Mouse (Mus musculus): Measurements from ENCODE around the gene Gm43064. TPM values are rescaled to one million over a fixed set of nuclear protein-coding genes. Genes with fewer than 3 reads are reported as not detected.
A peak's percentile ranks its signal among the peaks of the same experiment; 100 is the strongest.

Gene Gm43064
- polyA plus RNA-seq, 1 experiment, result 0.14 TPM

GRCm38 (mm10) chr3:103799507-103799906 lies 9.9 kb upstream of the Gm43064 start:
- no peak for TF ChIP-seq CTCF (conservative IDR thresholded peaks at IDR 0.05; ENCODE audit: insufficient read depth, insufficient read length, low read depth, low read length)
- TF ChIP-seq POLR2A (IDR thresholded peaks at IDR 0.05; ENCODE audit: low read depth, low read length), result no peak
- Histone ChIP-seq H3K36me3 (ENCODE audit: control insufficient read depth, insufficient read depth, low read length) (no peaks in the 10 kb centered on the region; the same call in 1 of the 2 replicates), H3K4me1 (ENCODE audit: control insufficient read depth, insufficient read depth, low read length) (peaks cover 26% of the 10 kb centered on the region), H3K27me3 (replicated peaks; ENCODE audit: control insufficient read depth, insufficient read depth, low read length) (no peaks in the 10 kb centered on the region), H3K4me3 (ENCODE audit: insufficient read depth, low read depth, low read length) (no peak overlapping the region), H3K27ac (ENCODE audit: insufficient read depth, low read depth, low read length) (no peak overlapping the region)
- no peak for DNase-seq
- 85% methylated on average over 2 of the region's 2 CpGs for WGBS

- H3K36me3 ChIP-seq (ENCODE audit: control insufficient read depth, insufficient read depth, low read length), result no peaks in the 10 kb centered on the region; the same call in 1 of the 2 replicates
- H3K27me3 ChIP-seq (replicated peaks; ENCODE audit: control insufficient read depth, insufficient read depth, low read length), result no peaks in the 10 kb centered on the region
- no peak for TF ChIP-seq POLR2A (IDR thresholded peaks at IDR 0.05; ENCODE audit: low read depth, low read length)
- no peak for TF ChIP-seq CTCF (conservative IDR thresholded peaks at IDR 0.05; ENCODE audit: insufficient read depth, insufficient read length, low read depth, low read length)
- peak; percentile 95 for DNase-seq
- H3K4me1 ChIP-seq (ENCODE audit: control insufficient read depth, insufficient read depth, low read length), result peaks cover 26% of the 10 kb centered on the region
- H3K27ac ChIP-seq (ENCODE audit: insufficient read depth, low read depth, low read length), result peak overlapping the region; percentile 100
- WGBS, result 8% methylated on average over 10 of the region's 10 CpGs
- no peak overlapping the region for H3K4me3 ChIP-seq (ENCODE audit: insufficient read depth, low read depth, low read length)
These were observed 7.5 kb upstream of the Gm43064 start for GRCm38 (mm10) chr3:103801631-103802531.

GRCm38 (mm10) chr3:103802861-103803260 lies 6.5 kb upstream of the Gm43064 start:
- Histone ChIP-seq H3K36me3 (ENCODE audit: control insufficient read depth, insufficient read depth, low read length) (no peaks in the 10 kb centered on the region; the same call in 1 of the 2 replicates), H3K27ac (ENCODE audit: insufficient read depth, low read depth, low read length) (peak overlapping the region; percentile 68), H3K27me3 (replicated peaks; ENCODE audit: control insufficient read depth, insufficient read depth, low read length) (no peaks in the 10 kb centered on the region), H3K4me3 (ENCODE audit: insufficient read depth, low read depth, low read length) (no peak overlapping the region), H3K4me1 (ENCODE audit: control insufficient read depth, insufficient read depth, low read length) (peaks cover 26% of the 10 kb centered on the region)
- DNase-seq, result peak; percentile 85
- TF ChIP-seq CTCF (conservative IDR thresholded peaks at IDR 0.05; ENCODE audit: insufficient read depth, insufficient read length, low read depth, low read length) (no peak), POLR2A (IDR thresholded peaks at IDR 0.05; ENCODE audit: low read depth, low read length) (no peak)
- WGBS, result 31% methylated on average over 8 of the region's 8 CpGs

- peaks cover 29% of the 10 kb centered on the region for H3K4me1 ChIP-seq (ENCODE audit: control insufficient read depth, insufficient read depth, low read length)
- H3K27ac ChIP-seq (ENCODE audit: insufficient read depth, low read depth, low read length), result no peak overlapping the region
- TF ChIP-seq CTCF (conservative IDR thresholded peaks at IDR 0.05; ENCODE audit: insufficient read depth, insufficient read length, low read depth, low read length), result no peak
- TF ChIP-seq POLR2A (IDR thresholded peaks at IDR 0.05; ENCODE audit: low read depth, low read length), result no peak
- 95% methylated on average over 1 of the region's 1 CpGs for WGBS
- no peaks in the 10 kb centered on the region; the same call in 1 of the 2 replicates for H3K36me3 ChIP-seq (ENCODE audit: control insufficient read depth, insufficient read depth, low read length)
- DNase-seq, result no peak
- no peak overlapping the region for H3K4me3 ChIP-seq (ENCODE audit: insufficient read depth, low read depth, low read length)
- H3K27me3 ChIP-seq (replicated peaks; ENCODE audit: control insufficient read depth, insufficient read depth, low read length), result no peaks in the 10 kb centered on the region
These were observed 3.7 kb upstream of the Gm43064 start for GRCm38 (mm10) chr3:103805671-103806070.

GRCm38 (mm10) chr3:103809799-103810150 lies 402 bp downstream of the Gm43064 start:
- WGBS, result under 1% methylated on average over 14 of the region's 14 CpGs
- H3K4me1 ChIP-seq (ENCODE audit: control insufficient read depth, insufficient read depth, low read length), result peaks cover 3% of the 10 kb centered on the region; the same call in 1 of the 2 replicates
- peak overlapping the region; percentile 82 for H3K27ac ChIP-seq (ENCODE audit: insufficient read depth, low read depth, low read length)
- TF ChIP-seq POLR2A (IDR thresholded peaks at IDR 0.05; ENCODE audit: low read depth, low read length) (no peak), CTCF (conservative IDR thresholded peaks at IDR 0.05; ENCODE audit: insufficient read depth, insufficient read length, low read depth, low read length) (no peak)
- H3K4me3 ChIP-seq (ENCODE audit: insufficient read depth, low read depth, low read length), result peak overlapping the region; percentile 97
- no peak for DNase-seq
- no peaks in the 10 kb centered on the region for H3K27me3 ChIP-seq (replicated peaks; ENCODE audit: control insufficient read depth, insufficient read depth, low read length)
- H3K36me3 ChIP-seq (ENCODE audit: control insufficient read depth, insufficient read depth, low read length), result peaks cover 7% of the 10 kb centered on the region; the same call in 1 of the 2 replicates

GRCm38 (mm10) chr3:103810967-103811366 lies 1.6 kb downstream of the Gm43064 start:
- H3K27ac ChIP-seq (ENCODE audit: insufficient read depth, low read depth, low read length), result no peak overlapping the region
- TF ChIP-seq POLR2A (IDR thresholded peaks at IDR 0.05; ENCODE audit: low read depth, low read length) (no peak), CTCF (conservative IDR thresholded peaks at IDR 0.05; ENCODE audit: insufficient read depth, insufficient read length, low read depth, low read length) (no peak)
- peaks cover 7% of the 10 kb centered on the region; the same call in 1 of the 2 replicates for H3K36me3 ChIP-seq (ENCODE audit: control insufficient read depth, insufficient read depth, low read length)
- 0 out of 2 replicates have a peak, but pooled peaks cover 3% of the 10 kb centered on the region for H3K4me1 ChIP-seq (ENCODE audit: control insufficient read depth, insufficient read depth, low read length)
- no peak overlapping the region for H3K4me3 ChIP-seq (ENCODE audit: insufficient read depth, low read depth, low read length)
- DNase-seq, result no peak
- 91% methylated on average over 6 of the region's 6 CpGs for WGBS
- H3K27me3 ChIP-seq (replicated peaks; ENCODE audit: control insufficient read depth, insufficient read depth, low read length), result no peaks in the 10 kb centered on the region

GRCm38 (mm10) chr3:103827548-103827947 lies 18.2 kb downstream of the Gm43064 start:
- H3K36me3 ChIP-seq (ENCODE audit: control insufficient read depth, insufficient read depth, low read length), result no peaks in the 10 kb centered on the region
- H3K4me3 ChIP-seq (ENCODE audit: insufficient read depth, low read depth, low read length), result no peak overlapping the region
- H3K4me1 ChIP-seq (ENCODE audit: control insufficient read depth, insufficient read depth, low read length), result no peaks in the 10 kb centered on the region
- H3K27me3 ChIP-seq (replicated peaks; ENCODE audit: control insufficient read depth, insufficient read depth, low read length), result no peaks in the 10 kb centered on the region
- TF ChIP-seq CTCF (conservative IDR thresholded peaks at IDR 0.05; ENCODE audit: insufficient read depth, insufficient read length, low read depth, low read length), result no peak; the same call in 1 of the 2 replicates
- no peak for TF ChIP-seq POLR2A (IDR thresholded peaks at IDR 0.05; ENCODE audit: low read depth, low read length)
- no peak overlapping the region for H3K27ac ChIP-seq (ENCODE audit: insufficient read depth, low read depth, low read length)
- DNase-seq, result no peak
